Mouse (Mus musculus) left cerebral cortex, postnatal 10 days (tissue): ENCODE results near the gene Dupd1. TPM values are rescaled to one million over a fixed set of nuclear protein-coding genes. Genes with fewer than 3 reads are reported as not detected.

Source experiments
- DNase-seq, 2 experiments: peaks; one replicate each; pipeline ENCODE4 v3.0.0; 2021 to 2022; ENCODE audit warnings: low spot score in 2 of 2, mixed read lengths in 1 of 2; ENCODE audit errors: extremely low spot score in 1 of 2
- intact Hi-C: fragments of 180-260 bp; cut with DNase I; formaldehyde crosslinking; loops from one replicate; pipeline ENCODE4 v1.15.1; 2025
- total RNA-seq, 2 experiments: library from RNA; stranded (reverse); gene quantifications; 2 replicates each; pipeline ENCODE4 v1.2.3; 2021

The Dupd1 gene
- total RNA-seq, 2 experiments from 2014 or later: not detected

- intact Hi-C loops: no loop called here
- DNase-seq: no peak
These were observed 18.9 kb upstream of the Dupd1 start for GRCm38 (mm10) chr14:21733131-21733905.

- intact Hi-C loops: no loop called here
- DNase-seq: no peak
These were observed 15.6 kb upstream of the Dupd1 start for GRCm38 (mm10) chr14:21729936-21730335.

GRCm38 (mm10) chr14:21729031-21729732, 14.8 kb upstream of the Dupd1 start:
- DNase-seq: no peak
- intact Hi-C loops: no loop called here

- no peak for DNase-seq
- intact Hi-C loops: no loop called here
These were observed 7.8 kb upstream of the Dupd1 start for GRCm38 (mm10) chr14:21722021-21722698.

GRCm38 (mm10) chr14:21720430-21721205, 6.2 kb upstream of the Dupd1 start:
- intact Hi-C loops: no loop called here

GRCm38 (mm10) chr14:21719646-21720383, 5.4 kb upstream of the Dupd1 start:
- DNase-seq: no peak
- intact Hi-C loops: no loop called here

More at GRCm38 (mm10) chr14:21720430-21721205, 6.2 kb upstream of the Dupd1 start:
- no peak for DNase-seq

GRCm38 (mm10) chr14:21711231-21711630, 3.1 kb downstream of the Dupd1 start:
- no peak for DNase-seq
- intact Hi-C loops: no loop called here

- no peak for DNase-seq
- intact Hi-C loops: no loop called here
These were observed 4.8 kb downstream of the Dupd1 start for GRCm38 (mm10) chr14:21709545-21709944.

- intact Hi-C loops: no loop called here
- DNase-seq: peak; percentile 50 to 55
These were observed 7.4 kb downstream of the Dupd1 start for GRCm38 (mm10) chr14:21706759-21707571.

- DNase-seq: no peak
- intact Hi-C loops: no loop called here
These were observed 8.9 kb downstream of the Dupd1 start for GRCm38 (mm10) chr14:21705462-21705861.

GRCm38 (mm10) chr14:21703255-21703654, 11.1 kb downstream of the Dupd1 start:
- intact Hi-C loops: no loop called here
- DNase-seq: no peak

- DNase-seq: no peak
These were observed 11.7 kb downstream of the Dupd1 start for GRCm38 (mm10) chr14:21702691-21703090.

GRCm38 (mm10) chr14:21696186-21696830, 18.1 kb downstream of the Dupd1 start:
- DNase-seq: no peak
- intact Hi-C loops: no loop called here

More at GRCm38 (mm10) chr14:21702691-21703090, 11.7 kb downstream of the Dupd1 start:
- intact Hi-C loops: no loop called here

- intact Hi-C loops: no loop called here
- no peak for DNase-seq
These were observed 19.4 kb downstream of the Dupd1 start for GRCm38 (mm10) chr14:21695020-21695419.

- intact Hi-C loops: no loop called here
These were observed 23.3 kb downstream of the Dupd1 start for GRCm38 (mm10) chr14:21691070-21691469.

GRCm38 (mm10) chr14:21686376-21687279, 27.7 kb downstream of the Dupd1 start:
- peak in 1 of 2 experiments; percentile 64 for DNase-seq
- intact Hi-C loops: no loop called here

More at GRCm38 (mm10) chr14:21691070-21691469, 23.3 kb downstream of the Dupd1 start:
- no peak for DNase-seq
